Mouse (Mus musculus): Measurements from ENCODE around the gene Gsdme.

The Gsdme gene

DNA sequence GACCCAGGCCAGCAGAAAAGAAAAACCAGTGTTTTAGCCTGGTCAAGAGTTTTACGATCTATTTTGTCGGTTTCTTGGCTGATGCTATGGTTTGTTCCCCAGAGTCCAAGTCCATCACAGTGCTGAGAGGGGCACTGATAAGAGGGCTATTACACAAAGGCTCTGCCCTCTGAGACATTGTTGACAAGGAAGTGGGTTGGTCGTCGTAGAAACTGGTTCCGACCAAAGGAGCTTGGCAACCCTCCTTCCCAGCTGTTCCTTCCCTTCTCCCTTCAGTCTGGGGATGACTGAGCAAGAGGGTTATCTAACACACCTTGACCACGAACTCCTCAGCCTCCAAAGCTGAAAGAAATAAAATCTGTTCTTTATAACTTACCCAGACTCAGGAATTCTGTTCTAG lies at the start of gene Gsdme:
Gsdme (minus strand) TSS at position 193 of the 400 bp plus-strand sequence.
- no peak for DNase-seq (ENCODE audit: low spot score in 2 of 2)

- peak; percentile 36 to 71 for DNase-seq (ENCODE audit: low spot score in 2 of 2)
These were observed 49.0 kb upstream of the Gsdme start for GRCm38 (mm10) chr6:50312647-50313046.

- DNase-seq (ENCODE audit: low spot score in 2 of 2) = peak in 1 of 2 experiments; percentile 35
These were observed 45.4 kb upstream of the Gsdme start for GRCm38 (mm10) chr6:50309019-50309418.

GRCm38 (mm10) chr6:50306625-50307024 lies 43.0 kb upstream of the Gsdme start:
- DNase-seq (ENCODE audit: low spot score in 2 of 2) = no peak

DNA sequence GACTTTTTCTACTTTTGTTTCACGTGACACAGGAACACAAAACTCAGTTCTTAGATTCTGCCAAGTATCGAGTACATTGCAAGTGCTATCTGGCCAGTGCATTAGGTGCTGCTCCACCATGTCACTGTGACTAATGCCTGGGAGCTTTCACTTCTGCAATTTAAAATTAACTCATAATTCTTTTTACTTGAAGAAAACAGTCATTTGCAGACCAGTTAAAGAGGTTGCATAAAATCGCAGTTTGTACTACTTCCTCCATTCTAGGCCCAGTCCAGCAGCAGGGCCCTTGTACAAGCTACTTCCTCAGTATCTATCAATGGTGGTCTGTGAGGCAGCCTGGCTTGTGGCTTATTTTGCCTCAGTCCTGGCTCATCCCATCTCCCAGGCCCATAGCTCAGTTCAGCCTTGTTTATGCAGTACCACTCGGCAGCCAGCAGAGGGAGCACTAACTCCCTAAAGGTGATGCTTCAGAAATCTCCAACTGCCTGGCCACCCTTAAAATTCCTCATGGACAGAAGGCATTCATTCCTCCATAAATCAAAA lies 41.4 kb upstream of the Gsdme start:
- peak; percentile 60 to 82 for DNase-seq (ENCODE audit: low spot score in 2 of 2)

DNA sequence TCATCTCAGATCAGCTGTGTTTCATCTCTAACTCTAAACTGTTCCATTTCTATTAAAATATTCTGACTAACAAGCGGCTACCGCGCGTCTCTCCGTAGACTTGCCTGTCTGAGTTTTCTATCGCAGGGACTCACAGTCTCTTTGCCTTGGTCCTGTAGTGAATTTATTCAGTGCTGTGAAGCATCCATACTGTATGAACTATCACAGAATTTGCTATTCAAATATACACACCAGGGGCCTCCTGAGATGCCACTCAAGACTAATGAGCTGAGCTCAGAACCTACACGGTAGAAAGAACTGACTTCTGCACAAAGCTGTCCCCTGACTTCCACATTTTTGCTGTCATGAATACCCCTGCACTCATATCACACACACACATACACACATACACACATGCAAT lies 37.5 kb upstream of the Gsdme start:
- no peak for DNase-seq (ENCODE audit: low spot score in 2 of 2)

DNA sequence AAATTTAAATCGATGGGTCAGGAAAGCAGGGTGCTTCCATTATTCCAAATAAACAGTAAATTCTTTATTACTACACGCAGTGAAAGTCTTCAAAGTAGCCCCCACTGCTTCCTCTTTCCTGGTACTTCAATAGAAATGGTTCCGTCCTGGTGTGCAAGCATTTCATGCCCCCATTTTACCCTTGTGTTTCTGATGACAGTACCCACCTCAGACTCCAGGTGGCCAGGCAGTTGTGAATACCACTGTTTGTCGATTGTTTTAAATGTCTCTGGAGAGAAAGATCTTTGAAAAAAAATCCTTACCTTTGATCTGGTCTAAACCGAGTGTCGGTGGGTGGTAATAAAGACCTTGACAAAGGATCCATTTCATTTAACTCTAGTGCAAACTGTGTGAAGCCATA lies 37.0 kb upstream of the Gsdme start:
- no peak for DNase-seq (ENCODE audit: low spot score in 2 of 2)

DNA sequence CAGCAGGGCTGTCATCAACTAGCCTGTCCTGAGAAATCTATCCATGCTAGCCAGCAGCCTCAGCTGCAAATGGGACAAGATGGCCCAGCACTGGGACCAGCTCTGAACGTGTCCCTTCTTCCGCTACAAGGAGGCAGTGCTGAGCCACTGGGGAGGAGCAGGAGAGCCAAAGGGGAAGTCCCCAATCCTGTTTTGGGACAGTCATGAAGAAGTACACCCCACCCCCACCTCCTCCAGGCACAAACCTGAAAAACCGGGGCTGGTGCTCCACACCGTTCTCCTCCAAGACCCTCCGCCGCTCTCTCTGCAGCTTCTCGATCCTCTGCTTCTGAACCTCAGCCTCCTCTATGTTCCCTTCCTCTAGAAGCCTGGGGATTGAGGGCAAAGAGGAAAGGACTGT lies 35.4 kb upstream of the Gsdme start:
- no peak for DNase-seq (ENCODE audit: low spot score in 2 of 2)

GRCm38 (mm10) chr6:50297671-50298070 lies 34.0 kb upstream of the Gsdme start:
- no peak for DNase-seq (ENCODE audit: low spot score in 2 of 2)

- no peak for DNase-seq (ENCODE audit: low spot score in 2 of 2)
These were observed 31.5 kb upstream of the Gsdme start for GRCm38 (mm10) chr6:50295136-50295535.

GRCm38 (mm10) chr6:50294128-50294527 lies 30.5 kb upstream of the Gsdme start:
- DNase-seq (ENCODE audit: low spot score in 2 of 2) = peak; percentile 31 to 81

- no peak for DNase-seq (ENCODE audit: low spot score in 2 of 2)
These were observed 28.0 kb upstream of the Gsdme start for GRCm38 (mm10) chr6:50291650-50292049.

DNA sequence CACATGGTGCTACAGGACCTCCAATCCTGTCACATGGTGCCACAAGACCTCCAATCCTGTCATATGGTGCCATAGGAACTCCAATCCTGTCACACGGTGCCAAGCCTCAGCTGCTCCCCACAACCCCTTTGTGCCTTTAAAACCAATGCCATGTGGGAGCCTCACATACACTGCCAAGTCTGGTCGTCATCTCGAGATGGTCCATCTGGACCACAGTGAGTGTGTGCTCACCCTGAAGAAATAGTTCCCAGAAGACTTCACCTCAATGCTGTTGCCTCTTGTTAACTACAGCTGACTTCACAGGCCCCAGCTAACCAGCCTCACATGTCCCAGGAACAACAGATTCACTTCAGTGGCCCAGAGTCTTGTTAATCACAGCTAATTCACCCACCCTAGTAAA lies 23.2 kb upstream of the Gsdme start:
- DNase-seq (ENCODE audit: low spot score in 2 of 2) = no peak

DNA sequence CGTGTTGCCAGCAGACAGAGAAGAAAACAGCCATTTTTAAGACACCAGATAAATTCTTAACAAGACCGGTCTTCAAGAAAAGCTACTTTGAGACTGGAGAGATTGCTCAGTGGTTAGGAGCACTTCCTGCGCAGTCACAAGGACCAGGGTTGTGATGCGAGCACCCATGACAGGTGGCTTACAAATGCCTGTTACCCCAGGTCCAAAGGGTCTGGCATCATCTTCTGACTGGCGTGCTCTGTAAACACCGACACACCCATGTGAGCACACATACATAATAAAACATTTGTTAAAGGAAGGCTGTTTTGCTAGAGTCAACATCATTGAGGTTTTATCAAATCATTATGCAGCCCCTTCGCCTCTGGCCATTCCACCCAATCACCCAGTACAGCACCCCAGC lies 16.0 kb upstream of the Gsdme start:
- DNase-seq (ENCODE audit: low spot score in 2 of 2) = no peak

DNA sequence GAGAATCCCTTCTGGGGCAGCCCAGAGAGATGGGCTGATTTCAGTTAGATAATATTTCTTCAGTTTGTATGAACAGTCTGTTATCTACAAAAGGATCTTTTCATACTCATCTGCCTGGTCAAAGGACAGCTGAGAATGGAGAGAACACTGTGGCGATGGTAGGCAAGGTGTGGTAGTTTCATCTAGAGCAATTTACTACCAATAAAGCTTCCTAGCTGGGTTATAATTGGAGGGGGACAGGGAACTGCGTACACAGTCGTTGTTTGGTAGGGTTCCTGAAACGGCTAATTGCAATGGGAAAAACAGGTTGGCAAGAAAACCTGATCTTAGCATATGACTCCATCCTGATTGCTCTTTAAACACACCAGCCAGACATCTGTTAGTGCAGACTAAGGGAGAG lies 10.3 kb upstream of the Gsdme start:
- DNase-seq (ENCODE audit: low spot score in 2 of 2) = no peak

DNA sequence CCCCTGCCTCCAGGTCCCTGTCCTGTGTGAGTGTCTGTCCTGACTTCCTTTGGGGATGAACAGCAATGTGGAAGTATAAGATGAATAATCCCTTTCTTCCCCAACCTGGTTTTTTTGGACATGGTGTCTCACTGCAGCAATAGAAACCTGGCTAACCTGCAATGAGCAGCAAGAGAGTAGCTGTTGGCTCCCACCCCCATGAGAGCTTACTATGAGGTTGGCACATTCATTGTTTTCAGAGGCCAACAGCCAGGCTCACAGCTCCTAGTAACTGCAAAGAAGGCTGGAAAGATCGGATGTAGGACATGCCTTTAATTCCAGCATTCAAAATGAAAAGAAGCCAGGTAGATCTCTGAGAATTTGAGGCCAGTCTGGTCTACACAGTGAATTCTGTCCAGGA lies 9.8 kb upstream of the Gsdme start:
- DNase-seq (ENCODE audit: low spot score in 2 of 2) = no peak

- DNase-seq (ENCODE audit: low spot score in 2 of 2) = no peak
These were observed 1.4 kb downstream of the Gsdme start for GRCm38 (mm10) chr6:50262310-50262709.

- no peak for DNase-seq (ENCODE audit: low spot score in 2 of 2)
These were observed 1.8 kb downstream of the Gsdme start for GRCm38 (mm10) chr6:50261922-50262261.

- peak; percentile 24 to 73 for DNase-seq (ENCODE audit: low spot score in 2 of 2)
These were observed 2.3 kb downstream of the Gsdme start for GRCm38 (mm10) chr6:50261201-50261921.

- no peak for DNase-seq (ENCODE audit: low spot score in 2 of 2)
These were observed 8.3 kb downstream of the Gsdme start for GRCm38 (mm10) chr6:50255356-50255755.

DNA sequence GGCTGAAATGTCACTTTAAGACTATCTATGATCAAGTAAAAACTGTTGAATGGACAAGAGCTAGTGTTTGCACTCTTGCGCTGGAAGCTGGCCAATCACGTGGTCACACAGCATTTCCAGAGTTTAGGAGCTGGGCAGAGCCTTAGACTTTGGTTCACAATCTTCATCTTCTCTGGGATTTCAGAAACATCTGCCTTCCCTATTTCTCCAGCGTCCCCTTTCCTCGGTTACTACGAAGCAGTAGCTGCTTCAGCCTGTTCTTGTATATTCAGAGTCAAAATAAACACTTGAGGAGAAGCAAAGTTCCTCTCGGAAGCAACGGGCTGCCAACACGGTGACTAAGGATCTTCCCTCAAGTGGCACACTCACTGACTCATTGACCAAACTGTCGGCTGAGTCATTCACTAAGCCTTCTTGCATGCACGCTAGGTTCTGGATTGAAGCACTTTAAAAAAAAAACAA lies 8.9 kb downstream of the Gsdme start:
- peak in 1 of 2 experiments; percentile 30 for DNase-seq (ENCODE audit: low spot score in 2 of 2)

DNA sequence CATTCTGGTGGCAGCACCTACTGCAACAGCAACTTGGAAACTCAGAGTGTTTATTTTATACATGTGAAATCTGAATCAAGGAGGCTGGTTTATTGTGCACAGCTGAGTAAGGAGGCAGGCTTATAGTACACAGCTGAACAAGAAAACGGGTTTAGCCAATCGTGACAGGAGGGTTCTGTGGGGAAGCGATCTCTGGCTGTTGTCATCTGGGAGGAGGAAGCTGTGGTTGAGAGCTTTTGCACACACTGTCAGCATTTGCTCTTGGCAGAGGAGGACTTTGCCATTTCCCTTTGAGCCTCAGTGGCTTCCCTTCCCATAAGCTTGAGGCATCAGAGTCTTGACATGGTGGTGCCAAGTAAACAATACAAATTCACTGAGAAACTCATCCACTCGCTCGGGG lies 11.0 kb downstream of the Gsdme start:
- peak in 1 of 2 experiments; percentile 42 for DNase-seq (ENCODE audit: low spot score in 2 of 2)

GRCm38 (mm10) chr6:50247791-50248190 lies 15.9 kb downstream of the Gsdme start:
- peak in 1 of 2 experiments; percentile 1 for DNase-seq (ENCODE audit: low spot score in 2 of 2)

GRCm38 (mm10) chr6:50247356-50247755 lies 16.3 kb downstream of the Gsdme start:
- DNase-seq (ENCODE audit: low spot score in 2 of 2) = peak in 1 of 2 experiments; percentile 3

All from spleen, postnatal 10 days (tissue).